Mouse (Mus musculus): Measurements from ENCODE around the gene Zfp362. TPM values are rescaled to one million over a fixed set of nuclear protein-coding genes. Genes with fewer than 3 reads are reported as not detected.

The Zfp362 gene
- total RNA-seq, 2 experiments from 2014 or later: 34.7 to 35.5 TPM

GRCm38 (mm10) chr4:128730271-128730670 is 75.6 kb downstream of the Zfp362 start:
- no peak for DNase-seq (ENCODE audit: low spot score in 2 of 2)

- no peak for DNase-seq (ENCODE audit: low spot score in 2 of 2)
These were observed 76.2 kb downstream of the Zfp362 start for GRCm38 (mm10) chr4:128729709-128730037.

GRCm38 (mm10) chr4:128729033-128729708 is 76.7 kb downstream of the Zfp362 start:
- peak in 1 of 2 experiments; percentile 70 for DNase-seq (ENCODE audit: low spot score in 2 of 2)

GRCm38 (mm10) chr4:128728431-128728851 is 77.4 kb downstream of the Zfp362 start:
- no peak for DNase-seq (ENCODE audit: low spot score in 2 of 2)

GRCm38 (mm10) chr4:128727721-128728430 is 78.0 kb downstream of the Zfp362 start:
- no peak for DNase-seq (ENCODE audit: low spot score in 2 of 2)

- peak; percentile 68 to 76 for DNase-seq (ENCODE audit: low spot score in 2 of 2)
These were observed 78.7 kb downstream of the Zfp362 start for GRCm38 (mm10) chr4:128727019-128727720.

- no peak for DNase-seq (ENCODE audit: low spot score in 2 of 2)
These were observed 81.8 kb downstream of the Zfp362 start for GRCm38 (mm10) chr4:128724059-128724458.

GRCm38 (mm10) chr4:128723431-128723830 is 82.4 kb downstream of the Zfp362 start:
- DNase-seq (ENCODE audit: low spot score in 2 of 2): no peak

Other genes with a start within 250 kb of the Zfp362 start
- 1 to 10 TPM; 9.1 to 9.5 TPM for gene Zscan20, start 195.9 kb downstream of the Zfp362 start, total RNA-seq (2021)
- under 1 TPM; 0.64 to 0.92 TPM for gene Tlr12, start 187.4 kb downstream of the Zfp362 start, total RNA-seq (2021)
- 10 to 100 TPM; 83.0 to 86.4 TPM for gene Phc2, start 151.3 kb downstream of the Zfp362 start, total RNA-seq (2021)
- gene A3galt2, start 50.7 kb downstream of the Zfp362 start, total RNA-seq (2021): under 1 TPM; 0.35 to 0.62 TPM
- 10 to 100 TPM; 17.8 to 19.5 TPM for gene Trim62, start 77.5 kb upstream of the Zfp362 start, total RNA-seq (2021)
- 10 to 100 TPM; 31.1 to 33.6 TPM for gene Azin2, start 156.4 kb upstream of the Zfp362 start, total RNA-seq (2021)
- 10 to 100 TPM; 26.1 to 28.8 TPM for gene Ak2, start 185.9 kb upstream of the Zfp362 start, total RNA-seq (2021)

All from layer of hippocampus, postnatal 14 days (tissue).